Mouse (Mus musculus): ENCODE data around the gene Mat2a.

The Mat2a gene

DNA sequence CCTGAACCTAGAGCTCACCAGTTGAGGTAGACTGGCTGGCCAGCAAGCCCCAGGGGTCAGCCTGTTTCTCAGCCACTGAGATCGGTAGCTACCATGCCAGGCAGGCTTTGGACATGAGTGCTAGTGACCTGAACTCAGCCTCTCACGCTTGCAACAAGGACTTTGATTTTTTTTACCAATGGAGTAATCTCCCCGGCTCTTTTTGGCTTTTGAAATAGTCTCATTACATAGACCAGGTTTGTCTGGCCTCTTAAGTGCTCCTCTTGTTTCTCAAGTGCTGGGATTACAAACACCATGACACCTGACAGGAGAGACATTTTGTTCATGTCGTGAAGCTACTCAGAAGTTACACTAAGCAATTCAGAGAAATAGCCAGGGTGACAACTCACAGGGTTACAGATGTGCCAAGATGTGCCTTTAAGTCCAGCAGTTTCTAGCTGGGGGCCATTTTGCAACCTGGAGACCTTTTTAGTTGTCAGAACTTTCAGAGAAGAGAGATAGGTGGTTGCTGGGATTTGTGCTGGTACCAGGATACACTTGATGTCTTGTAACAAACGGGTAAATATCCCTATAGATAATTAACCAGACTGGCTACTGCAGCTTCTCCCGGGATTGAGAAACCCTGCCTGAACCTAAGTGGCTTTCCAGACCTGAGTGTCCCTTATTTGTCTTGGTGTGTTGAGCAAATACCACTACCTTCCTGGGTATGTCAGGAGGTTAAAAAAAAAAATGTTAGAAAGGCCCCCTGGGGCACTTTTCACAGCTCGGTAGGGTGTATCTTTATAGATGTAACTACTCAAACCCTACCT lies 23.2 kb downstream of the Mat2a start:
- no peak for DNase-seq (ENCODE audit: low read depth, low spot score)

- DNase-seq (ENCODE audit: low read depth, low spot score), result no peak
These were observed 24.2 kb downstream of the Mat2a start for GRCm38 (mm10) chr6:72415181-72415580.

GRCm38 (mm10) chr6:72414076-72414756 lies 25.1 kb downstream of the Mat2a start, which contains the start of gene Ggcx:
Gene Ggcx (plus strand): TSS chr6:72414308.
- DNase-seq (ENCODE audit: low read depth, low spot score), result peak; percentile 91

DNA sequence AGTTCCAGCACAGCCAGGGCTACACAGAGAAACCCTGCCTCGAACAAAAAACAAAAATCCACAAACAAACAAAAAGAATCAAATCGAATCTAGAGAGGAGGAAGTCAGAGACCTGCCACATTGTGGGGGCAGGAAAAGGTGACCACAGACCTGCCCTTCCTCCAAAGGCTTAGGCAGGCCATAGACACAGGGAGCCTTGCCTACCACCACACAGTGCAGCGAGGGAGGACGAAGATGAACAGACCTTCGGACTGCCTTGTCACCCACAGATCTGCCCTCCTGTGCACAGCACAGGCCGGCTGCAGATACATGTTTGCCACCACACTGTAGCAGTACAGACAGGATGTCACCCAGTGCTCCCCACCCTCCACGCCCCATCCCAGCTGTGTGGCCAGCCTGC lies 28.8 kb downstream of the Mat2a start:
- no peak for DNase-seq (ENCODE audit: low read depth, low spot score)

DNA sequence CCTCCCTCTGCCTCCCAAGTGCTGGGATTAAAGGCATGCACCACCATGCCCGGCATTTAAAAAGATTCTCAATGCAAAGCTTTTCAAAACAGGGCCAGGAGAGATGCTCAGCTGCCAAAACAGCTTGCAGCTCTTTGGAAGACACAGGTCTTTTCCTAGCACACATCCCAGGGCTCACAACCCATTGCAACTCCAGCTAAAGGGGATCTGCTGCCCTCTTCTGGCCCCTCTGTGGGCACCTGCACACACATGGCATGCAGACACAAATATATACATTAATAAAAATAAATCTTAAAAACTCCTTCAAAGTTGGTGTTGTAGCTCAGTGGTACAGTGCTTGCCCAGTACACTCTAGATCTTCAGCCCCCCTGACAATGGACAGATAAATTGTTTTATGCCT lies 29.4 kb downstream of the Mat2a start:
- DNase-seq (ENCODE audit: low read depth, low spot score), result no peak

GRCm38 (mm10) chr6:72409567-72409966 lies 29.8 kb downstream of the Mat2a start:
- DNase-seq (ENCODE audit: low read depth, low spot score), result no peak

GRCm38 (mm10) chr6:72407119-72407518 lies 32.2 kb downstream of the Mat2a start:
- DNase-seq (ENCODE audit: low read depth, low spot score), result peak; percentile 81

GRCm38 (mm10) chr6:72405356-72405755 lies 34.0 kb downstream of the Mat2a start:
- DNase-seq (ENCODE audit: low read depth, low spot score), result no peak

- peak; percentile 65 for DNase-seq (ENCODE audit: low read depth, low spot score)
These were observed 37.5 kb downstream of the Mat2a start for GRCm38 (mm10) chr6:72401875-72402274.

DNA sequence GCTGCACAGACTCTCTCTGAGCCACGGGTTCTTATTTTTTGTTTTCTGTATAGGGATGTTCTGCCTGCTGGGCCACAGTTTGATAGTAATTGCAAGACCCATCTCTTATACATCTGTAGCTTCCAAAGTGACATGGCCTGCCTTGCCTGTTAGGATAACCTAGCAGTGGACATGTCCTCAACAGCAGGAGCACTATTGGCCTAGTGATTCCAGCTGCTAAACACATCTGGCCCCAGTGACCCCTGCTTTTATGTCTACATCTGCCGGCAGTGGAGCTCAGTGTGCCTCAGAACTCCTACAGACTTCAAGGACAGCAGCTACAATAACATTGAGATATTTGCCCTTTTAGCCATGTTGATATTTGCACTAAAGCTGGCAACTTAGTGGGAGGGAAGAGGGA lies 39.4 kb downstream of the Mat2a start:
- DNase-seq (ENCODE audit: low read depth, low spot score), result no peak

- DNase-seq (ENCODE audit: low read depth, low spot score), result no peak
These were observed 42.5 kb downstream of the Mat2a start for GRCm38 (mm10) chr6:72396837-72397251.

- DNase-seq (ENCODE audit: low read depth, low spot score), result no peak
These were observed 47.0 kb downstream of the Mat2a start for GRCm38 (mm10) chr6:72392341-72392740.

- DNase-seq (ENCODE audit: low read depth, low spot score), result no peak
These were observed 48.4 kb downstream of the Mat2a start for GRCm38 (mm10) chr6:72390795-72391521.

DNA sequence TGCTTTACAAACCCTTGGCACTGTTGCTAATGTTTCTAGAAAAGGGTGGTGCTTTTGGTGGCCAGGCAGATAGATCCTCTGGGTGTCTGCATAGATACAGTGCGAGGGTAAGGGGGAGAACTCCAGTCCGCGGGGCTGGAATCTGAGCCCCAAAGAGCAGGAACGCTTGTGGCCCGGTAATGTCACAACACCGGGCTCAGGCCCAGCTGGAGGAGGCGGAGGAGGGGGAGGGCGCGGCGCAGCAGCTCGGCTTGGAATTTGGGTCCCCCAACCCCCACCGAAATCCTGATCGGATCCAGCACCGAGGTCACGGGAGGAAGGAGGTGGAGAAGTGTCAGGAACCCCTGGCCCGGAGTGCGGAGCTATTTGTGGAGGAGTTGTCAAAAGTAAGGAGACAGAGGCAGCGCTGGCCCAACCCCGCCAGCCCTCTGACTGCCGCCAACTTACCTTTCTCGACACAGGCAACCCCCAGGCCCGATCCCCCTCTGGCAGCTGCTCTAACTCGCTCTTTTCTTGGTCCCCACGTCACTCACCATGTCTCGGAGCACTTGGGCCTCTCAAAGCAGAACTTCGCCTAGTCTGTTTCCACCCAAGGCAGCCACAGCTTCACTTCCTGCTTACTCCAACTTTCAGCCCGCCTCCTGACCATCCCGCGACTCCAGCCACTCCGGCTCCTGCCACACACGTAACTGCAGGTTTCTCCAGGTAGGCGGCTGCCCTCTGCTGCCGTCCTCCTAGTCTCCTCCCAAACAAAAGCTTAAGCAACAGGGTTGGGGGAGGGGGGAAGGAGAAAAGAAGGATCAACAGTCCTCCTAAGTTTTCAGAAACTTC lies 49.2 kb downstream of the Mat2a start, which contains the start of gene Vamp8:
Gene Vamp8, minus strand, starts transcription at position 763 of the 831 bp plus-strand sequence.
- peak; percentile 90 for DNase-seq (ENCODE audit: low read depth, low spot score)

- peak; percentile 36 for DNase-seq (ENCODE audit: low read depth, low spot score)
These were observed 49.9 kb downstream of the Mat2a start for GRCm38 (mm10) chr6:72389471-72389940.

- no peak for DNase-seq (ENCODE audit: low read depth, low spot score)
These were observed 50.5 kb downstream of the Mat2a start for GRCm38 (mm10) chr6:72388791-72389329.

DNA sequence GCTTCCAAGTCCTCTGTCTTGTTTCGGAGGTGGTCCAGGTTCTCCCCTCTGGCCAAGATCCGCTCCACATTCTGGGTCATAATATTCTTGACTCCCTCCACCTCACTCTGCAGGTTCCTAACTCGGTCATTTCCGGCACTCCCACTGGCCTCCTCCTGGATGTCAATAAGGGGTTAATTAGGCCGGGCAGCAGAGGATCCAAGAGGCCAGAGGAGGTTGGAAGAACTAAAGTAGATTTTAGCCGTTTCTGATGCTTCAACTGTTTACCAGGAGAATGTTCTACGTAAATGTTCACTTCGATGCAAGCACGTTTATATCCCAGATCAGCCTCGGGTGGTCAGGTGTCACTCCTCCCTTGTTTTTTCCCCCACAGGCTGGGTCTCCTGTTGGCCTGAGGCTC lies 51.1 kb downstream of the Mat2a start:
- no peak for DNase-seq (ENCODE audit: low read depth, low spot score)

GRCm38 (mm10) chr6:72387816-72388215 lies 51.5 kb downstream of the Mat2a start:
- DNase-seq (ENCODE audit: low read depth, low spot score), result no peak

DNA sequence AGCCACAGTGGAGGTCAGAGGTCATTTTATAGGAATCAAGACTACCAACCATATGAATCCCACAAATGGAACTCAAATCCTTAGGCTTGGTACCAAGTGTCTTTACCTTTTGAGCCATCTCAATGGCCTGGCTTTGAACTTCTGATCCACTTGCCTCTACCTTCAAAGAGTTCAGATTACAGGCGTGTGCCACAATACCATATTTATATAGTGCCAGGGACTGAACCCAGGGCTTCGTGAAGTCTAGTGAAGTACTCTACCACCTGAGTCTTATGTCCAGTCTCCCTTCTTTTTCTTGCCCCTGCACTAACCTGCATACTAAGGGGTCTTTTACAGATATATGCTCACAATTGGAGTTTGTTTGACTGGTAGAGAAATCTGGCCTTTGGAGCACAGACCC lies 52.8 kb downstream of the Mat2a start:
- no peak for DNase-seq (ENCODE audit: low read depth, low spot score)

GRCm38 (mm10) chr6:72385258-72385657 lies 54.1 kb downstream of the Mat2a start:
- DNase-seq (ENCODE audit: low read depth, low spot score), result no peak

DNA sequence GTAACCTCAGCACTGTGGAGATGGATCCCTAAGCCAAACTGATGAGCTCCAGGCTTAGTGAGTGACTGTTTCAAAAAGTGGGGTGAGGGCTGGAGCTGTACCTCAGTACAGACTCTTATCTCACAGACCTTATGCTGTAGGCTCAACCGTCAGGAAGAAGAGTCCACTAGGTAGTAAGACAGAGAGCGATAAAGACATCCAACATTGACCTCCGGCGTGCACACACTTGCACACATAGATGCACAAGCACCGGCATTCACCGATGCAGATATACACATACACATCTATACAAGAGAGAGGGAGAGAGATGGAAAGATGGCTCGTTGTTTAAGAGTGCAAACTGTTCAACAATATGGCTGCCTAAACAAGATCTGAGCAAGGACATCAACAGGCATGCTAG lies 55.4 kb downstream of the Mat2a start:
- no peak for DNase-seq (ENCODE audit: low read depth, low spot score)

All from skeletal muscle tissue, adult 2 months (tissue).